Mouse (Mus musculus) layer of hippocampus, adult 18-20 months (tissue): ENCODE measurements around the gene Col6a4. TPM values are rescaled to one million over a fixed set of nuclear protein-coding genes. Genes with fewer than 3 reads are reported as not detected.

Experiments used
- DNase-seq, 2 experiments: peaks; one replicate each; pipeline ENCODE4 v3.0.0; 2022; ENCODE audit warnings: low spot score in 2 of 2
- total RNA-seq, 2 experiments: library from RNA; stranded (reverse); gene quantifications; 2 replicates each; pipeline ENCODE4 v1.2.3; 2021

Col6a4 gene
- total RNA-seq, 2 experiments from 2014 or later = 2.2 to 2.6 TPM

- DNase-seq = no peak
These were observed 125.7 kb downstream of the Col6a4 start for GRCm38 (mm10) chr9:105970901-105971300.

- no peak for DNase-seq
These were observed 128.6 kb downstream of the Col6a4 start for GRCm38 (mm10) chr9:105967976-105968375.

GRCm38 (mm10) chr9:105960533-105960932 lies 136.1 kb downstream of the Col6a4 start, which contains the start of gene Col6a5:
TSS of gene Col6a5 (minus strand) at chr9:105960643.
- no peak for DNase-seq

- DNase-seq = no peak
These were observed 137.5 kb downstream of the Col6a4 start for GRCm38 (mm10) chr9:105959116-105959515.

GRCm38 (mm10) chr9:105949755-105950154 lies 146.8 kb downstream of the Col6a4 start:
- DNase-seq = no peak

GRCm38 (mm10) chr9:105947577-105947976 lies 149.0 kb downstream of the Col6a4 start:
- DNase-seq = peak; percentile 68 to 76

Other genes with a start within 250 kb of the Col6a4 start
- 1 to 10 TPM in 1 of 2 experiments, under 1 TPM in 1; 0.72 to 1.0 TPM for gene Col6a5, start 136.1 kb downstream of the Col6a4 start, total RNA-seq
- 1 to 10 TPM; 4.2 to 4.8 TPM for gene Glyctk, start 61.4 kb upstream of the Col6a4 start, total RNA-seq
- 100 to 1,000 TPM; 130 to 137 TPM for gene Wdr82, start 74.1 kb upstream of the Col6a4 start, total RNA-seq
- gene Ppm1m, start 103.0 kb upstream of the Col6a4 start, total RNA-seq = 10 to 100 TPM; 18.9 to 19.2 TPM
- gene Twf2, start 106.3 kb upstream of the Col6a4 start, total RNA-seq = 10 to 100 TPM; 58.4 to 60.6 TPM
- 1 to 10 TPM; 1.0 to 1.5 TPM for gene Tlr9, start 125.8 kb upstream of the Col6a4 start, total RNA-seq
- gene Alas1, start 151.9 kb upstream of the Col6a4 start, total RNA-seq = 100 to 1,000 TPM; 141 to 144 TPM
- 10 to 100 TPM; 12.5 to 15.4 TPM for gene Poc1a, start 184.3 kb upstream of the Col6a4 start, total RNA-seq